Mouse (Mus musculus) ES-E14 (cell line): ENCODE measurements at regions not wholly inside any gene's neighbourhood (a gene's known extent, or its start where the extent isn't known, plus 50 kb on each side); places are given as distances from the start of the nearest gene placed in this dataset.

Source experiments
- DNase-seq: peaks from one replicate; pipeline ENCODE4 v3.0.0-alpha.2; 2013; ENCODE audit warnings: low read depth, low spot score
- H3K27ac ChIP-seq: 2 replicates; pipeline ENCODE4 v1.5.1; 2012; ENCODE audit warnings: low read depth, mild to moderate bottlenecking, low read length, moderate library complexity, mixed read lengths; ENCODE audit not compliant: poor library complexity, insufficient read depth, severe bottlenecking
- H3K36me3 ChIP-seq: 2 replicates; pipeline ENCODE4 v1.6.1; 2012; ENCODE audit warnings: mild to moderate bottlenecking, low read length, moderate library complexity, mixed read lengths; ENCODE audit not compliant: control insufficient read depth, poor library complexity, insufficient read depth, severe bottlenecking
- H3K4me1 ChIP-seq, 2 experiments: fragments of 150-350 bp in 1 of 2; sonication (generic) in 1 of 2; 2 replicates each; pipeline ENCODE4 v1.6.1; 2012; ENCODE audit warnings: low read length in 2 of 2, mild to moderate bottlenecking in 1 of 2, mixed read lengths in 1 of 2; ENCODE audit not compliant: control insufficient read depth in 2 of 2, insufficient read depth in 2 of 2, poor library complexity in 1 of 2
- H3K4me3 ChIP-seq, 2 experiments: fragments of 150-350 bp in 1 of 2; sonication (generic) in 1 of 2; 2 replicates each; pipeline ENCODE4 v1.5.1; 2012; ENCODE audit warnings: low read length in 2 of 2, low read depth in 1 of 2, mild to moderate bottlenecking in 1 of 2, mixed read lengths in 1 of 2; ENCODE audit not compliant: insufficient read depth in 1 of 2, poor library complexity in 1 of 2, severe bottlenecking in 1 of 2
- H3K9ac ChIP-seq: 2 replicates; pipeline ENCODE4 v1.6.1; 2012; ENCODE audit warnings: low read depth, mild to moderate bottlenecking, low read length, mixed read lengths; ENCODE audit not compliant: poor library complexity, insufficient read depth, severe bottlenecking
- H3K9me3 ChIP-seq: fragments of 150-350 bp; sonication (generic); 2 replicates; pipeline ENCODE4 v1.6.1; 2012; ENCODE audit warnings: low read depth, mild to moderate bottlenecking, low read length; ENCODE audit not compliant: control insufficient read depth, insufficient read depth
- CHD2 ChIP-seq: IDR thresholded peaks from 2 replicates; pipeline ENCODE4 v1.6.1; 2014; ENCODE audit warnings: mild to moderate bottlenecking, low read depth, low read length, inconsistent platforms
- HCFC1 ChIP-seq: IDR thresholded peaks from 2 replicates; pipeline ENCODE4 v1.6.1; 2012; ENCODE audit warnings: low read length, inconsistent platforms, borderline replicate concordance; ENCODE audit not compliant: insufficient read depth
- MAFK ChIP-seq: IDR thresholded peaks from 2 replicates; pipeline ENCODE4 v1.6.1; 2014; ENCODE audit warnings: mild to moderate bottlenecking, low read depth, low read length, inconsistent platforms; ENCODE audit not compliant: insufficient read depth
- ZC3H11A ChIP-seq: IDR thresholded peaks from 2 replicates; pipeline ENCODE4 v1.6.1; 2012; ENCODE audit warnings: low read depth, mild to moderate bottlenecking, inconsistent platforms, low read length, borderline replicate concordance
- ZNF384 ChIP-seq: IDR thresholded peaks from 2 replicates; pipeline ENCODE4 v1.6.1; 2012; ENCODE audit warnings: low read depth, low read length, inconsistent platforms
- in situ Hi-C, 2 experiments: fragments of 600-800 bp; cut with MboI; formaldehyde crosslinking; loops; one replicate each; pipeline ENCODE4 v1.15.1; 2025; ENCODE audit warnings: low sequenced_read_pairs in 2 of 2, inconsistent platforms in 1 of 2; ENCODE audit not compliant: unreplicated experiment in 2 of 2

- peaks cover 0 to 8% of the 10 kb centered on the region in 2 experiments; a peak in 1 of 4 replicates for H3K4me1 ChIP-seq
- H3K9me3 ChIP-seq: no peaks in the 10 kb centered on the region
- no peak overlapping the region for H3K4me3 ChIP-seq
- TF ChIP-seq CHD2 (no peak), ZC3H11A (no peak), ZNF384 (no peak), HCFC1 (no peak), MAFK (no peak)
- no peak overlapping the region for H3K27ac ChIP-seq
- no peak overlapping the region for H3K9ac ChIP-seq
- no peak for DNase-seq
- in situ Hi-C loops: no loop called here
- H3K36me3 ChIP-seq: no peaks in the 10 kb centered on the region
Observed at GRCm38 (mm10) chr9:113415511-113415931, 292.5 kb downstream of the Pdcd6ip start.

DNA sequence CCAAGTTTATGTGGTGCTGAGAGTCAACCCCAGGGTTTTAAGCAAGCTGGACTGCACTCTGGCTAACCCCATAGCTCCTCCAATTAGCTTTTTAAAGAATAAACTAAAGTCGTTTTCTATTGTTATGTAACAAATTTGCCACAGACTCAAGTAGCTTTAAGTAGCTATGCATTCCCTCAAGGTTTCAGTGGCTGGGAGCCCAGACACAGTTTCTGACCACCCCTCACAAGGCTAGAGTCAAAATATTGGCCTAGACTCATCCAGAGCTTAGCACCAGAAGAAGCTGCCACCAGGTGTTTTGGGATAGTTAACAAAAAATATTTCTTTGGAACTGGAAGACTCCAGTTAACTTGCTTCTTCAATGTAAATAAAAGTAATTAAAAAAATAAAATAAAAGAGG lies 293.4 kb downstream of the Pdcd6ip start:
- no peak for TF ChIP-seq ZC3H11A
- no peak for TF ChIP-seq HCFC1
- Histone ChIP-seq H3K36me3 (no peaks in the 10 kb centered on the region), H3K4me3 (no peak overlapping the region), H3K27ac (no peak overlapping the region), H3K9ac (no peak overlapping the region), H3K4me1 (peaks cover 0 to 8% of the 10 kb centered on the region in 2 experiments; a peak in 1 of 4 replicates), H3K9me3 (no peaks in the 10 kb centered on the region)
- no peak for DNase-seq
- in situ Hi-C loops: no loop called here

GRCm38 (mm10) chr9:113413851-113414250 lies 294.2 kb downstream of the Pdcd6ip start:
- no peak for TF ChIP-seq MAFK
- TF ChIP-seq HCFC1: no peak
- no peak for TF ChIP-seq ZC3H11A
- no peak for TF ChIP-seq ZNF384
- TF ChIP-seq CHD2: no peak
- Histone ChIP-seq H3K9me3 (no peaks in the 10 kb centered on the region), H3K4me3 (no peak overlapping the region), H3K36me3 (no peaks in the 10 kb centered on the region), H3K4me1 (peaks cover 0 to 7% of the 10 kb centered on the region in 2 experiments; a peak in 1 of 4 replicates), H3K27ac (no peak overlapping the region), H3K9ac (no peak overlapping the region)
- no peak for DNase-seq
- in situ Hi-C loops: no loop called here

DNA sequence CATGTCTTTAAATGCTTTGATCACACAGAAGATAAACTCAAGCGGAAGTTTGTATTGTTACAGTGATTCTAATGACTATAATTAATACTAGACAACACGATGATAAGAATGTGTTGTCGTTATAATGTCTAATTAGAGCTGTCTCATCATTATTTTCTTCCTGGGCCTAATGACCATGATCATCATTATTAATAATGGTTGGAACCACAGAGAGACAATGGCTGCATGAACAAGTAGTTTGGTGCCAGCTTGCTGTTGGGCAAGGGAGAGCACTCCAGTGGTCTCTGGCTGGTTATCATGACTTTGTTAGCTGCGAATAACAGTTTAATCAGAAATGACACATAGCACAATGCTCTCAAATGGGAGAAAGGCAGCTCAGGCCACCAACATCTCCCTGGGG lies 296.4 kb downstream of the Pdcd6ip start:
- Histone ChIP-seq H3K4me1 (peaks cover 0 to 7% of the 10 kb centered on the region in 2 experiments; a peak in 1 of 4 replicates), H3K27ac (no peak overlapping the region), H3K9me3 (no peaks in the 10 kb centered on the region), H3K4me3 (no peak overlapping the region), H3K9ac (no peak overlapping the region), H3K36me3 (no peaks in the 10 kb centered on the region)
- TF ChIP-seq ZC3H11A (no peak), HCFC1 (no peak), MAFK (no peak), CHD2 (no peak), ZNF384 (no peak)
- no peak for DNase-seq
- in situ Hi-C loops: no loop called here

- TF ChIP-seq MAFK (no peak), HCFC1 (no peak), ZC3H11A (no peak), ZNF384 (no peak), CHD2 (no peak)
- no peak overlapping the region for H3K4me3 ChIP-seq
- no peaks in the 10 kb centered on the region for H3K36me3 ChIP-seq
- H3K4me1 ChIP-seq: no peaks in the 10 kb centered on the region
- no peaks in the 10 kb centered on the region for H3K9me3 ChIP-seq
- no peak for DNase-seq
- no peak overlapping the region for H3K9ac ChIP-seq
- H3K27ac ChIP-seq: no peak overlapping the region
- in situ Hi-C loops: no loop called here
Observed at GRCm38 (mm10) chr9:113408521-113408920, 299.5 kb downstream of the Pdcd6ip start.
